Mouse (Mus musculus) heart, adult 9 months (tissue): Measurements from ENCODE around the gene Htr1b.

ENCODE experiments used
- DNase-seq, 2 experiments: peaks; one replicate each; pipeline ENCODE4 v3.0.0; 2022; ENCODE audit warnings: low spot score in 2 of 2

Gene Htr1b

DNA sequence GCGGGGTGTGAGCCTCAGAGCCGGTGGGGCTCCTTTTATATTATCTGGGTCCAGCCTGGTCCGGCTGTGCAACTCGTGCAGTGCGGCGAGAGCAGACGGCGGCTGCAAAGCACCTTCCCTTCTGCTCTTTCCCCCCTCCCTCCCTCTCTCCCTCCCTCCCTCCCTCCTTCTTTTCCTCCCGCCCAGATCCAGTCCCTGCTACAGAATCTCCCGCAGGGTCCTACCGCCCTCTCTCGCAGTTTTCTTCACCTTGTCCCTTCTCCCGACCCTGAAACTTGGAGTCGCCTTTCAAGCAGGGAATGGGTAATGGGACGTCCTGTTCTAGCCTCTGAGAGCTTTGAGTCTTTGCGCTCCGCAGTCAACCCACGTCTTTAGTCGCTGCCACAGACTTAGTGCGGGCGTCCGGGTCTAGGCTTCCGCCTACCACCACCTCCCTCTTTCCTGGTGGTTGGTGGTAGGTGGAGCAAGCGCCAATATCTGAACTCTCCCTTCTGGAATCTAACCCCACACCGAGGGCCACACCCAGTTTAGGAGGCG is at the start of gene Htr1b:
Gene Htr1b, minus strand, starts transcription at position 392 of the 537 bp plus-strand sequence.
- no peak for DNase-seq

- DNase-seq, result no peak
Observed at GRCm38 (mm10) chr9:81676716-81677115, 43.1 kb upstream of the Htr1b start.

DNA sequence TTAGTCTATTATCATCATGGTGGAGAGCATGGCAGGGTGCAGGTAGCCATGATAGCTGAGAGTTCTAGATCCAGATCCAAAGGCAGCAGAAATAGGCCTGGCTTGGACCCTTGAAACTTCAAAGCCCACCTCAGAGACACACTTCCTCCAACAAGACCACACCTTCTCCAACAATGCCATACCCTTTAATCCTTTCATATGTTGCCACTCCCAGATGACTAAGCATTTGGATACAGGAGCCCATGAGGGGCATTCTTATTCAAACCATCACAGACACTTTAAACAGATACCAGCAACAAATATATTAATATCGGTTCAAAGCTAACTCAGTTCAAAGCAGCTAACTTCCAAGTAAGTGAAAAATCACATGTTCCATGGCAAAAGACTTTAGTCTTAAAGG is 3.9 kb upstream of the Htr1b start:
- no peak for DNase-seq

DNA sequence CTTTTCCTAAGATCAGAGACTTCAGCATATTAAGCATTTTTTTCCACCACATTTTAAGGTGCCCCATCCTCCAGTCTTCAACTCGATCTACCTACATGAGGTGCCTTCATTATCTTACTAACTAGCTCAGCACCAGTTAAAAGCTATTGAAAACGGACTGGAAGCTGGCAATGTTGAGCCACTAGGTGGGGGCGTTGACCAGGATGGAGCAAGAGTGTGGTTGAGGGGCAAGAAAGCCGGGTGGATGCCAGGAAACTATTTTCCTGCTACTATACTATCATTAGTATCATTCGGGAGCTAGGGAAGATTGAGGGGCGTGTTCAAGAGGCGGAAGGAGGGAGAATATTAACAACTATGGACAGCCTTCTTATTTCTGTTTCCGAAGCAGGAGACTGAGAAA is 1.5 kb upstream of the Htr1b start:
- no peak for DNase-seq

DNA sequence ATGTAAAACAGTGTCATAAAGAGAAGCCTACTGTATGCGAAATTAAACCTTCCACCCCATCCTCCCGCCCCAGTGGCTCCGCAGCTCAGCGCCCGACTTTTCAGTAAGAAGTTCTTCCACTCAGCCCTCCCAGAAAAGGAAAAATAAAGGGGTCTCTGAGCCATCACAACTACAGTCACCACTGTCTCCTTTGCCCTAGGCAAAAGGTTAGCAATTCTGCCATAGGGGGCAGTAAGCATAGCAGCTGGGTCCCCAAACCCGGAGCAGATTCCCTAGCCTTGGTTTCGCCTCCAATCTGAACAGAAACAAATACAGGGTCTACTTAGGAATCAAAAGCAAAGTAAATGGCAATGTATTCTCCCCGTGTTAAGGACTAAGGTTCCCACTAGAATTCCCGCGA is 535 bp upstream of the Htr1b start:
- DNase-seq, result no peak

GRCm38 (mm10) chr9:81632736-81633436 is 742 bp downstream of the Htr1b start:
- DNase-seq, result no peak

GRCm38 (mm10) chr9:81632191-81632735 is 1.4 kb downstream of the Htr1b start:
- no peak for DNase-seq

DNA sequence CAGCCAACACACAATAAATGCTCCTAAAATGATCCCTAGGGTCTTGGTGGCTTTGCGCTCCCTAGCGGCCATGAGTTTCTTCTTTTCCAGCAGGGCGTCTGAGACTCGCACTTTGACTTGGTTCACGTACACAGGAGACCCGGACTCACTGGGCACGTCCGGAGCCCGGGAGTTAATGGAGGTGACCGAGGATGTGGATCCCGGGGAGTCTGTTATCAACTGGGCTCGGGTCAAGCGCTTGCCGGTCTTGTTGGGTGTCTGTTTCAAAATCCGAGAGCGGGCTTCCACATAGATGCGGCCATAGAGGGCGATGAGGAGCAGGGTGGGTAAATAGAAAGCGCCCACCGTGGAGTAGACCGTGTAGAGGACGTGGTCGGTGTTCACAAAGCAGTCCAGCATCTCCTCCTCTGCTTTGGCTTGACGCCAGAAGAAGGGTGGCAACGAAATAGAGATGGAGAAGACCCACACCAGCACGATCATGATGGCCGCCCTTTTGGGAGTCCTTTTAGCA is 2.0 kb downstream of the Htr1b start:
- DNase-seq, result no peak

DNA sequence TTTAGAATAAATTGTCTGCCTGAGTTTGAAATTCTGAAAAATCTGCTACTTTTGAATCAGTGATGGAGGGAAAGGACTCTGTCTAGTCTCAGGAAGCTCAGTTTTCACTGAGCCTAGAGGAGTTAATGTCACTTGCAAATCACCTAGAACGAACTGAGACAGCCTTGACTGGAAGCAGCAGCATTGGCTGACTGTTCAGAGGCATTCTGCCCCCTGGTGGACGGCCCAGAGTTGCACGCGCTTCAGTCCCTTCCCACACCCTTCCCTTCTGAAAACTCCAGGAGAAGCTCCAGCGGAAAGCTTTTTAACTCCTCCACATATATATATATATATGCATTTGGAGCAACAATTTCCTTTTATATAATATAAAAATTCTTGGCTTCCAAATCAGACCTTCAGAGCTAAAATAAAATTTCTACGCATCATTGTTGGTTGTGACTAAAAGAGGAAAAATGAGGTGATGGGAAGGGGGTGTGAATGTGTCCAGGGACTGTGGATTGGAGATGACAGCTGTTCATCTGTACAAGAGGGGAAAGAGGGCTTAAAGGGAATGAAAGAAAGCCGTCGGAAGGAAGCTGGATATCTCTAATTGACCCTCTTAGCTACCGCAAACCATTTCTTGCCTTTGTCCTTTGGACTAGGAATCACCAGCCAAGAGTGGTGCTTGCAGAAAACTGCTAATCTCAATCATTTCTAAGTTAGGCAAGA is 6.6 kb downstream of the Htr1b start:
- DNase-seq, result no peak

DNA sequence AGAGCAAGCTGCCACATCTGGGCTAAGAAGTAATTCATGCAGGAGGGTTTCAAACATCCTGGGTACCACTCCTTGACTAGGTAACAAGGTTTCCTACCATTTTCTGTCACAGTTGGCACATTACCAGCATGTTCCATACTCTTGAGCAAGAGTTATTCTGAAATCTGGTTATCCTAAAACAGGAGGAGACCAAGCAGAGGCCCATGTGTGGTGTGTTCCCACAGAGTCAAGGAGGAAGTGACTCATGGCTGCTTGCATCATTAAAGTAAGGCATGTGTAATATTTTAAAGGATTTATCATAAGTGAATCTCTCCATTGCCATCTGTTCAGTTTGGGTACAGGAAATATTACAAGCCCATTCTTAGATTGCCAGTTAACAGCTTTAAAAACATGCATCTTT is 7.7 kb downstream of the Htr1b start:
- DNase-seq, result no peak

DNA sequence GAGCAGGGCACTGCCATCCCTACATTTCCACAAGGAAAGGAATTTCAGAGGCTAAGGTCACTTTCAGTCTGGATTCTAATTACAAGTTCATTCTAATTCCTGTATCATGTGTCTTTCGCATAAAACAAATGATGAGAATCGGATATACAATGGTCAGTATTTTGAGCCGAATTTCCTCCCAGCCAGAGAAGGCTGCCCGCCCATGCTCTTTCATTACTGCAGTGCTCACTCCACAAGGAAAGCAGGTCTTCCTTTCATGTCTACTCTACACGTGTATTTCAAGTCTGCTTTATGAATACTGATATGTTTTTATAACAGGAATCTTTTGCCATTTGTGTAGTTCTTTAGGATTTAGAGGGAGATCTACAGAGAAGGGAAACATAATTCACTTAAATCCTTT is 10.8 kb downstream of the Htr1b start:
- DNase-seq, result no peak

GRCm38 (mm10) chr9:81611022-81611421 is 22.6 kb downstream of the Htr1b start:
- DNase-seq, result no peak
